Mouse (Mus musculus) kidney, adult 2 months (tissue): ENCODE data around the gene Vps26a.

Experiments
- CTCF ChIP-seq: fragments of 200-500 bp; conservative IDR thresholded peaks from 2 replicates; pipeline ENCODE4 v1.5.1; 2011; ENCODE audit warnings: low read depth, mild to moderate bottlenecking, control low read depth, low read length, moderate library complexity, mixed read lengths; ENCODE audit not compliant: insufficient read depth, insufficient read length
- POLR2A ChIP-seq: fragments of 200-500 bp; IDR thresholded peaks from one replicate; pipeline ENCODE4 v1.6.1; 2011; ENCODE audit warnings: low read depth, low read length, control low read depth

GRCm38 (mm10) chr10:62422255-62422654 is 64.3 kb downstream of the Vps26a start, which contains the start of gene Hkdc1:
- TF ChIP-seq POLR2A (no peak), CTCF (no peak)
